Mouse (Mus musculus): Measurements from ENCODE around the gene Prr5.

DNA sequence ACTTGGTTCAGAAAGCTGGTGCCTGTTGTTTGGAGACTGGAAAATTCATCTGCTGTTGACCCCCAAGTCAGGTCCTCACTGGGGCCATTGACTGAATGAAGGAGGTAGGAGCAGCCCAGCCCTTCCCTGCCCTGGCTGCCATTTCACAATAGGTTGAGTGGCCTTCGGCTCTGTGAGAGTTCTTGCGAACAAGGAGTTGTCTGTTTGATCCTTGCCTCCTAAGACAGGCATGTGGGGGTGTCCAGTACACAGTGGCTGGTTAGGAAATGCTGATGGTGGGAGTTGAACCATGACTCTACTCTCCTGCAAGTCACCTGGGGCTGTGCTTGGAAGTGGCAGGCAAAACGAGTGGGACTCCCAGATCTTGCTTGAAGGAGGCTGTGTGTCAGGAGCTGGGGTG is 10.4 kb downstream of the Prr5 start:
- TF ChIP-seq POLR2A (IDR thresholded peaks at IDR 0.05; ENCODE audit: extremely low read depth, insufficient read depth, low read length), result no peak
- no peak for TF ChIP-seq CTCF (IDR thresholded peaks at IDR 0.05; ENCODE audit: low read depth, low read length)

Data from liver, adult 2 months (tissue).